Mouse (Mus musculus) liver, postnatal 0 days (tissue): ENCODE results near the gene Gorasp1. TPM values are rescaled to one million over a fixed set of nuclear protein-coding genes. Genes with fewer than 3 reads are reported as not detected.

Source experiments
- ATAC-seq: fragments of 200-750 bp; cut with Nextera tagmentation; 2 replicates; pipeline ENCODE4 v1.8.0; 2017; ENCODE audit warnings: mild to moderate bottlenecking, moderate library complexity
- DNase-seq: peaks from one replicate; pipeline ENCODE4 v3.0.0-alpha.2; 2016
- H3K27ac ChIP-seq: fragments of 300-500 bp; sonication (generic); 2 replicates; pipeline ENCODE4 v1.5.1; 2014; ENCODE audit warnings: antibody characterized with exemption, moderate library complexity, mild to moderate bottlenecking, low read depth
- H3K27me3 ChIP-seq: fragments of 300-500 bp; sonication (generic); 2 replicates; pipeline ENCODE4 v1.6.1; 2014; ENCODE audit warnings: low read length, control low read depth, mixed read lengths; ENCODE audit not compliant: insufficient read depth
- H3K36me3 ChIP-seq: fragments of 300-500 bp; sonication (generic); replicated peaks from 2 replicates; pipeline ENCODE4 v1.6.1; 2014; ENCODE audit warnings: mild to moderate bottlenecking, control low read depth, low read length, moderate library complexity, mixed read lengths; ENCODE audit not compliant: insufficient read depth
- H3K4me1 ChIP-seq: fragments of 300-500 bp; sonication (generic); 2 replicates; pipeline ENCODE4 v1.6.1; 2014; ENCODE audit warnings: antibody characterized with exemption, mild to moderate bottlenecking, control low read depth; ENCODE audit not compliant: insufficient read depth
- H3K4me2 ChIP-seq: fragments of 300-500 bp; sonication (generic); 2 replicates; pipeline ENCODE4 v1.6.1; 2014; ENCODE audit warnings: low read depth, mild to moderate bottlenecking, low read length, moderate library complexity, mixed read lengths
- H3K4me3 ChIP-seq: fragments of 300-500 bp; sonication (generic); 2 replicates; pipeline ENCODE4 v1.5.1; 2014; ENCODE audit warnings: low read depth, low read length
- H3K9ac ChIP-seq: fragments of 300-500 bp; sonication (generic); replicated peaks from 2 replicates; pipeline ENCODE4 v1.6.1; 2014; ENCODE audit warnings: mild to moderate bottlenecking, moderate library complexity
- H3K9me3 ChIP-seq: fragments of 300-500 bp; sonication (generic); 2 replicates; pipeline ENCODE4 v1.6.1; 2016; ENCODE audit warnings: mild to moderate bottlenecking, control low read depth, low read length, mixed read lengths
- CTCF ChIP-seq: sonication (generic); IDR thresholded peaks from 2 replicates; pipeline ENCODE4 v1.5.1; 2016; ENCODE audit warnings: antibody characterized with exemption, low read depth
- EP300 ChIP-seq: IDR thresholded peaks from 2 replicates; pipeline ENCODE4 v1.6.1; 2016; ENCODE audit warnings: antibody characterized with exemption, low read depth, mild to moderate bottlenecking
- WGBS: fragments of 180-500 bp; shearing (Covaris S2); extraction: QIAGEN DNeasy Blood & Tissue Kit; methylation state at CpG from one replicate; pipeline ENCODE4 v1.1.7; 2014; ENCODE audit not compliant: insufficient replicate concordance; 5-methylcytosine and 5-hydroxymethylcytosine counted together
- polyA plus RNA-seq: library from polyadenylated mRNA; unstranded; fragments of >200 nt; fragmentation: Nextera tagmentation; extraction: Ambion mirVana; gene quantifications from 2 replicates; pipeline ENCODE4 v1.2.1, GENCODE M21; 2015

Gene Gorasp1
- polyA plus RNA-seq, 1 experiment from 2014 or later, result 8.8 TPM

- DNase-seq (no peak), ATAC-seq (no peak)
- H3K9ac ChIP-seq, result no peak overlapping the region
- H3K4me2 ChIP-seq, result no peak overlapping the region
- H3K9me3 ChIP-seq, result no peaks in the 10 kb centered on the region
- H3K36me3 ChIP-seq, result peaks cover 79% of the 10 kb centered on the region
- TF ChIP-seq CTCF, result no peak
- no peak for TF ChIP-seq EP300
- no peaks in the 10 kb centered on the region for H3K27me3 ChIP-seq
- H3K4me1 ChIP-seq, result no peaks in the 10 kb centered on the region
- H3K27ac ChIP-seq, result no peak overlapping the region
- 52% methylated on average over 8 of the region's 8 CpGs for WGBS
- no peak overlapping the region for H3K4me3 ChIP-seq
Measured at GRCm38 (mm10) chr9:119925729-119926128, 11.6 kb downstream of the Gorasp1 start.

DNA sequence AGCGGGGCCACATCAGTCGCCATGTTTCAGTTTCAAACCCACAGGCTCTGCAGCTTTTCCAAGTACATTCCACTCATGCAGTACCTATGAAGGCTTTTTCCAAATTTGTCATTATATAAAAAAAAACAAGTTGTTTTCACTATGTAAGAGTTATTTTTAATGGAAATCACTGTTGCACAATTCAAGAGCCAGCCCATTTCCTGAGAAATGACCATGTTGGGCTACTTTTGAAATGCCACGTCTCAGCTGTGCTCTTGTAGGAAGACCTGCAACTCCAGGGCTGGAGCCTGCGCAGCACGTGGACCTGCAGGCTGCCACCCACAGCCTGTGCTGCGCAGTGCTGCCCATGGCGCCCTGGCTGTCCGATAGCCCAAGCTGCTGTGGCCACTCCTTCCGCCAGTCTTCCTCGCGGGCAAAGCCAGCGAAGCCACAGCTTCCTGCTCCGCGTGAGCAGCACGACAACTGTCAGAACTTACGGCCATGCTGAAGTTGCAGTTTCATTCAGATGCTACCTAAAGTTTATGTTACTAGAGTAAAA lies 12.2 kb downstream of the Gorasp1 start:
- TF ChIP-seq CTCF (no peak), EP300 (no peak)
- 53% methylated on average over 16 of the region's 16 CpGs for WGBS
- H3K27ac ChIP-seq, result peak overlapping the region; percentile 34; the same call in 1 of the 2 replicates
- H3K36me3 ChIP-seq, result peaks cover 79% of the 10 kb centered on the region
- H3K9ac ChIP-seq, result no peak overlapping the region
- H3K4me3 ChIP-seq, result no peak overlapping the region
- H3K4me1 ChIP-seq, result no peaks in the 10 kb centered on the region
- H3K9me3 ChIP-seq, result no peaks in the 10 kb centered on the region
- H3K27me3 ChIP-seq, result no peaks in the 10 kb centered on the region
- ATAC-seq (peak; percentile 53), DNase-seq (no peak)
- no peak overlapping the region for H3K4me2 ChIP-seq

GRCm38 (mm10) chr9:119923462-119923861 lies 13.9 kb downstream of the Gorasp1 start:
- no peak for TF ChIP-seq CTCF
- TF ChIP-seq EP300, result no peak
- no peak overlapping the region for H3K27ac ChIP-seq
- H3K9me3 ChIP-seq, result no peaks in the 10 kb centered on the region
- no peaks in the 10 kb centered on the region for H3K27me3 ChIP-seq
- H3K4me1 ChIP-seq, result no peaks in the 10 kb centered on the region
- no peak overlapping the region for H3K9ac ChIP-seq
- H3K4me2 ChIP-seq, result no peak overlapping the region
- ATAC-seq (no peak), DNase-seq (no peak)
- peaks cover 78% of the 10 kb centered on the region for H3K36me3 ChIP-seq
- no peak overlapping the region for H3K4me3 ChIP-seq
- 65% methylated on average over 4 of the region's 4 CpGs for WGBS

GRCm38 (mm10) chr9:119919858-119920257 lies 17.5 kb downstream of the Gorasp1 start:
- DNase-seq (no peak), ATAC-seq (no peak)
- H3K4me3 ChIP-seq, result no peak overlapping the region
- H3K9ac ChIP-seq, result no peak overlapping the region
- no peaks in the 10 kb centered on the region for H3K27me3 ChIP-seq
- H3K4me2 ChIP-seq, result no peak overlapping the region
- no peak for TF ChIP-seq CTCF
- TF ChIP-seq EP300, result no peak
- no peak overlapping the region for H3K27ac ChIP-seq
- H3K9me3 ChIP-seq, result no peaks in the 10 kb centered on the region
- no peaks in the 10 kb centered on the region for H3K4me1 ChIP-seq
- H3K36me3 ChIP-seq, result peaks cover 82% of the 10 kb centered on the region
- WGBS, result 71% methylated on average over 1 of the region's 1 CpGs

- Histone ChIP-seq H3K27ac (no peak overlapping the region), H3K27me3 (no peaks in the 10 kb centered on the region), H3K9me3 (no peaks in the 10 kb centered on the region), H3K4me1 (no peaks in the 10 kb centered on the region), H3K4me3 (no peak overlapping the region), H3K4me2 (no peak overlapping the region), H3K36me3 (peaks cover 84% of the 10 kb centered on the region), H3K9ac (no peak overlapping the region)
- TF ChIP-seq EP300, result no peak
- TF ChIP-seq CTCF, result peak; percentile 47
- WGBS, result 69% methylated on average over 13 of the region's 13 CpGs
- no peak for DNase-seq
- ATAC-seq, result no peak
Measured at GRCm38 (mm10) chr9:119913087-119913838, 24.1 kb downstream of the Gorasp1 start.

GRCm38 (mm10) chr9:119909931-119910330 lies 27.4 kb downstream of the Gorasp1 start:
- Histone ChIP-seq H3K4me2 (no peak overlapping the region), H3K9me3 (no peaks in the 10 kb centered on the region), H3K27ac (no peak overlapping the region), H3K9ac (no peak overlapping the region), H3K27me3 (no peaks in the 10 kb centered on the region), H3K4me3 (no peak overlapping the region), H3K4me1 (no peaks in the 10 kb centered on the region), H3K36me3 (peaks cover 92% of the 10 kb centered on the region)
- 73% methylated on average over 3 of the region's 3 CpGs for WGBS
- DNase-seq (no peak), ATAC-seq (no peak)
- TF ChIP-seq CTCF, result no peak
- no peak for TF ChIP-seq EP300

GRCm38 (mm10) chr9:119908708-119909107 lies 28.7 kb downstream of the Gorasp1 start:
- ATAC-seq (no peak), DNase-seq (no peak)
- H3K4me1 ChIP-seq, result no peaks in the 10 kb centered on the region
- H3K27ac ChIP-seq, result no peak overlapping the region
- no peaks in the 10 kb centered on the region for H3K27me3 ChIP-seq
- H3K4me3 ChIP-seq, result no peak overlapping the region
- no peak overlapping the region for H3K9ac ChIP-seq
- 89% methylated on average over 3 of the region's 3 CpGs for WGBS
- H3K9me3 ChIP-seq, result no peaks in the 10 kb centered on the region
- H3K4me2 ChIP-seq, result no peak overlapping the region
- H3K36me3 ChIP-seq, result peaks cover 92% of the 10 kb centered on the region
- TF ChIP-seq CTCF (no peak), EP300 (no peak)
